Mouse (Mus musculus) stomach, embryonic 15.5 days (tissue): ENCODE results near the gene Shisa9. TPM values are rescaled to one million over a fixed set of nuclear protein-coding genes. Genes with fewer than 3 reads are reported as not detected.

ENCODE experiments used
- ATAC-seq: fragments of 200-750 bp; cut with Nextera tagmentation; 2 replicates; pipeline ENCODE4 v1.8.0; 2017; ENCODE audit warnings: low read depth, moderate number of reproducible peaks, moderate TSS enrichment; ENCODE audit not compliant: insufficient read depth, low FRiP score
- H3K27ac ChIP-seq: fragments of 300-500 bp; sonication (generic); 2 replicates; pipeline ENCODE4 v1.5.1; 2015; ENCODE audit warnings: mild to moderate bottlenecking, inconsistent platforms
- H3K27me3 ChIP-seq: fragments of 300-500 bp; sonication (generic); replicated peaks from 2 replicates; pipeline ENCODE4 v1.6.1; 2015; ENCODE audit warnings: inconsistent platforms
- H3K36me3 ChIP-seq: fragments of 300-500 bp; sonication (generic); 2 replicates; pipeline ENCODE4 v1.6.1; 2015; ENCODE audit warnings: inconsistent platforms
- H3K4me1 ChIP-seq: fragments of 300-500 bp; sonication (generic); 2 replicates; pipeline ENCODE4 v1.6.1; 2015; ENCODE audit warnings: inconsistent platforms
- H3K4me2 ChIP-seq: fragments of 300-500 bp; sonication (generic); 2 replicates; pipeline ENCODE4 v1.6.1; 2015; ENCODE audit warnings: mild to moderate bottlenecking, inconsistent platforms
- H3K4me3 ChIP-seq: fragments of 300-500 bp; sonication (generic); replicated peaks from 2 replicates; pipeline ENCODE4 v1.5.1; 2015; ENCODE audit warnings: inconsistent platforms
- H3K9ac ChIP-seq: fragments of 300-500 bp; sonication (generic); 2 replicates; pipeline ENCODE4 v1.6.1; 2015; ENCODE audit warnings: inconsistent platforms
- H3K9me3 ChIP-seq: fragments of 300-500 bp; sonication (generic); 2 replicates; pipeline ENCODE4 v1.6.1; 2016; ENCODE audit warnings: inconsistent platforms
- WGBS: fragments of 180-500 bp; shearing (Covaris S2); methylation state at CpG from one replicate; pipeline ENCODE4 v1.1.7; 2015; 5-methylcytosine and 5-hydroxymethylcytosine counted together
- polyA plus RNA-seq: library from polyadenylated mRNA; unstranded; fragments of >200 nt; fragmentation: Nextera tagmentation; extraction: Ambion mirVana; gene quantifications from 2 replicates; pipeline ENCODE4 v1.2.1, GENCODE M21; 2015

The Shisa9 gene
- polyA plus RNA-seq, 1 experiment from 2014 or later: 1.6 TPM

DNA sequence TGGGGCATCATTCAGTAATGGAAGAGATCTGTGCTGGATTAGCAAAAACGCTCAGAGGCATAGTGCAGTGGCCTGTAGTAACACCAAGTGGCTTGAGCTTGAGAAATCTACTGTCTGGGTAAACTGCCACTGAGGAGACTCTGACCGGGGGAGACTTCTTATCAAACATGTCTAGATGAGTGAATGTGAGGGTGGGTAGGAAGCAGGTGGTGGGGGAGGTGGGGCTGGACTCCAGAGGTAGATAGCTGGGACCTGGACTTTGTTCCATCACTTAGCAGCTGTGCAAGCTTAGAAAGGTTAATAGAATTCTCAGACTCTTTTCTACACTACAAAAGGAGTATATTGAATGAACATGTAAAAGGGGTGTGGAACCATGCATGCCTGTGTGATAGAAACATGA lies 21.3 kb downstream of the Shisa9 start:
- WGBS: 55% methylated on average over 2 of the region's 2 CpGs
- Histone ChIP-seq H3K4me2 (no peak overlapping the region), H3K9me3 (no peaks in the 10 kb centered on the region), H3K4me3 (no peak overlapping the region), H3K4me1 (no peaks in the 10 kb centered on the region), H3K27ac (no peak overlapping the region), H3K9ac (no peak overlapping the region), H3K36me3 (no peaks in the 10 kb centered on the region), H3K27me3 (no peaks in the 10 kb centered on the region)
- ATAC-seq: no peak

DNA sequence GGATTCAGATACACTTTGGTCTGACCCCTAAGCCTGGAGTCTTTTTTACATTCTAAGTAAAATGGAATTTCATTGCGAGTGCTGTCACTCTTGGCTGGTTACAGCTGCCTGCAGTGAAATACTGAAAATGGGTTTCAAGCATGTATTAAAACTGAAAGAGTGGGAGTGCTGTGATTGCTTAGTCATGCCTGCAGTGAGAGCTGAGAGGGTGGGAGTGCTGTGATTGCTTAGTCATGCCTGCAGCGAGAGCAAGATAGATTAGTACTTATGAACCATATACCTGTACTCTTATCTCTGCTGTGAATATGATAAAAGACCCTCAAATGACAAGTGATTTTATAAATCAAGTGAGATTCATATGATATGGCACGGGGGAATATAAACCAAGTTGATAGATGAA lies 26.2 kb downstream of the Shisa9 start:
- no peaks in the 10 kb centered on the region for H3K9me3 ChIP-seq
- no peaks in the 10 kb centered on the region for H3K27me3 ChIP-seq
- no peak for ATAC-seq
- H3K4me1 ChIP-seq: no peaks in the 10 kb centered on the region
- H3K27ac ChIP-seq: no peak overlapping the region
- no peaks in the 10 kb centered on the region for H3K36me3 ChIP-seq
- WGBS: 79% methylated on average over 3 of the region's 3 CpGs
- H3K9ac ChIP-seq: no peak overlapping the region
- H3K4me2 ChIP-seq: no peak overlapping the region
- no peak overlapping the region for H3K4me3 ChIP-seq

GRCm38 (mm10) chr16:12012747-12013146 lies 28.8 kb downstream of the Shisa9 start:
- ATAC-seq: no peak
- H3K4me2 ChIP-seq: no peak overlapping the region
- H3K4me1 ChIP-seq: no peaks in the 10 kb centered on the region
- H3K4me3 ChIP-seq: no peak overlapping the region
- no peak overlapping the region for H3K27ac ChIP-seq
- H3K36me3 ChIP-seq: no peaks in the 10 kb centered on the region
- WGBS: 65% methylated on average over 2 of the region's 2 CpGs
- no peaks in the 10 kb centered on the region for H3K27me3 ChIP-seq
- H3K9me3 ChIP-seq: no peaks in the 10 kb centered on the region
- H3K9ac ChIP-seq: no peak overlapping the region

DNA sequence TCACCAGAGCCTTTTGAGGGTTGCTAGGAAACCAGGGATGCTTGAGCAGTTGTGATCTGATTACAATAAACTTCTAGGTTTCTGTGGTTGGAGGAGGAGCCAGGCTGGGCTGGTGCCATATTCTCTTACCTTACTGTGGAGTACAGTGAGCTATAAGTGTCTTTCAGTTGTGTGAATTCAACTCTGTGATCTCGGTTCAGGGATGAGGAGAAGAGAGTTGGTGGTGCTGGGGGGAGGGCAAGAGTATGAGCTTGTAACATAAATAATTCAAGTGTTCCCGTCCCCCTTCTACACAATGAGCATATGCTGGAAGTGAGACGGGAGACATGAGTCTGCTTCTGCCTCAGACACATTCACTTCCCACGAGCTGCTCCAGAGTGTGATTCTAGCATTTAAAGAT lies 30.6 kb downstream of the Shisa9 start:
- no peaks in the 10 kb centered on the region for H3K9me3 ChIP-seq
- no peaks in the 10 kb centered on the region for H3K4me1 ChIP-seq
- 53% methylated on average over 4 of the region's 4 CpGs for WGBS
- H3K9ac ChIP-seq: no peak overlapping the region
- no peaks in the 10 kb centered on the region for H3K36me3 ChIP-seq
- H3K27ac ChIP-seq: no peak overlapping the region
- H3K4me3 ChIP-seq: no peak overlapping the region
- no peak overlapping the region for H3K4me2 ChIP-seq
- no peak for ATAC-seq
- H3K27me3 ChIP-seq: no peaks in the 10 kb centered on the region

GRCm38 (mm10) chr16:12017921-12018618 lies 34.2 kb downstream of the Shisa9 start:
- no peak overlapping the region for H3K27ac ChIP-seq
- H3K4me3 ChIP-seq: no peak overlapping the region
- H3K27me3 ChIP-seq: no peaks in the 10 kb centered on the region
- no peak overlapping the region for H3K9ac ChIP-seq
- WGBS: 71% methylated on average over 4 of the region's 4 CpGs
- H3K4me2 ChIP-seq: no peak overlapping the region
- no peaks in the 10 kb centered on the region for H3K36me3 ChIP-seq
- ATAC-seq: no peak
- H3K4me1 ChIP-seq: no peaks in the 10 kb centered on the region
- H3K9me3 ChIP-seq: no peaks in the 10 kb centered on the region

DNA sequence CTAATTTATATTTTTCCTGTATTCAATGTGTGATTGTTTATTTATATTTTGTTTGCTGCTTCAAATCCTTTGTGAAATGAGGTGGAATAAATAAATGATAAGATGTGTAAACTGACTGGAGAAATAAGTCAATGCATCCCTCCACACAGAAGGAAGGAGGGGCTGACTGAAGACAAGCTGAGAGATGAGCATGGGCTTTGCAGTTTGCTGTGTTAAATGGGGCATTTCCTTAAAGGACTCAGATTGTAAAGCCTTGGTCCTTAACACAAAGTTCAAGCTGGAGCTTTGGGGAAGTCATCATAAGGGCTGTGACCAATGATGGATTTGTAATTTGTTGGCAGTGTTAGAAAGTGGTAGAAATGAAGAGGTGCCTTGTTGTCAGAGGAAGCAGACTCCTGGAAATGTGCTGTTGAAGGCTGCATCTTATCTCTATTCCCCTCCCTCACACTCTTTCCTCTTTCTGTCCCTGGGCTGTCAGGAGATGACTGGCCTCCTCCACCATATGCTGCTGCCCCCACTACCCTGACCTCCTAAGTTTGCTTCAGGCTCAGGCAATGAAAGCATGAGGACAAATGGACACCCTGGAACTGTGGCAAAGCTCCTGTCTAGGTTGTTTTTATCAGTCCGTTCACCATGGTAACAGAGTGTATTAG lies 36.3 kb downstream of the Shisa9 start:
- H3K36me3 ChIP-seq: no peaks in the 10 kb centered on the region
- no peaks in the 10 kb centered on the region for H3K9me3 ChIP-seq
- H3K4me1 ChIP-seq: no peaks in the 10 kb centered on the region
- no peak overlapping the region for H3K27ac ChIP-seq
- no peak overlapping the region for H3K4me2 ChIP-seq
- H3K27me3 ChIP-seq: no peaks in the 10 kb centered on the region
- H3K9ac ChIP-seq: no peak overlapping the region
- 72% methylated on average over 1 of the region's 1 CpGs for WGBS
- no peak overlapping the region for H3K4me3 ChIP-seq
- no peak for ATAC-seq

DNA sequence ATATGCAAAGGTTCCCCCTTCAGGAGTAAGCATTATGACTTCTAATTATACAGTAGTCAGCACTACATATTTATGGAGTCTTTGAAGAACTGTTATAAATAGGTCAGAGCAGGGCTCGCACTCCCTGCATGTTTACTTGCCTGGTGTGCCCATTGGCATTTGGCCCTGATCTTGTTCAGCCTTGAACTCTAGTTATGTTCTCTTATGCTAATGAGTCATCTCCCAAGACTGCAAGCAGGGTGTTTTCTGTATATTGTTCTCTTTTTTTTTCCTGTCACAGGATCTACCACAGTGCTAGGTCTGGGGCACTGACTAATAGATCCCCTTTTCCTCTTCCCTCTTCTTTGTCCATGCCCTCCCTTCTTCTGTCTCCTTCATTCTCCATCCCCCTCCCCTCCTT lies 48.5 kb downstream of the Shisa9 start:
- H3K27me3 ChIP-seq: no peaks in the 10 kb centered on the region
- no peaks in the 10 kb centered on the region for H3K36me3 ChIP-seq
- no peaks in the 10 kb centered on the region for H3K9me3 ChIP-seq
- H3K4me1 ChIP-seq: no peaks in the 10 kb centered on the region
- H3K4me2 ChIP-seq: no peak overlapping the region
- WGBS: 76% methylated on average over 1 of the region's 1 CpGs
- no peak overlapping the region for H3K4me3 ChIP-seq
- no peak for ATAC-seq
- no peak overlapping the region for H3K27ac ChIP-seq
- no peak overlapping the region for H3K9ac ChIP-seq

GRCm38 (mm10) chr16:12034868-12035267 lies 51.0 kb downstream of the Shisa9 start:
- Histone ChIP-seq H3K4me1 (no peaks in the 10 kb centered on the region), H3K9ac (no peak overlapping the region), H3K4me2 (no peak overlapping the region), H3K27me3 (no peaks in the 10 kb centered on the region), H3K4me3 (no peak overlapping the region), H3K36me3 (no peaks in the 10 kb centered on the region), H3K9me3 (no peaks in the 10 kb centered on the region), H3K27ac (no peak overlapping the region)
- no peak for ATAC-seq
- WGBS: 81% methylated on average over 2 of the region's 2 CpGs

- WGBS: 63% methylated on average over 3 of the region's 3 CpGs
- Histone ChIP-seq H3K4me3 (no peak overlapping the region), H3K9ac (no peak overlapping the region), H3K27me3 (no peaks in the 10 kb centered on the region), H3K4me1 (no peaks in the 10 kb centered on the region), H3K9me3 (no peaks in the 10 kb centered on the region), H3K36me3 (no peaks in the 10 kb centered on the region), H3K27ac (no peak overlapping the region), H3K4me2 (no peak overlapping the region)
- no peak for ATAC-seq
Measured at GRCm38 (mm10) chr16:12035626-12036025, 51.7 kb downstream of the Shisa9 start.

DNA sequence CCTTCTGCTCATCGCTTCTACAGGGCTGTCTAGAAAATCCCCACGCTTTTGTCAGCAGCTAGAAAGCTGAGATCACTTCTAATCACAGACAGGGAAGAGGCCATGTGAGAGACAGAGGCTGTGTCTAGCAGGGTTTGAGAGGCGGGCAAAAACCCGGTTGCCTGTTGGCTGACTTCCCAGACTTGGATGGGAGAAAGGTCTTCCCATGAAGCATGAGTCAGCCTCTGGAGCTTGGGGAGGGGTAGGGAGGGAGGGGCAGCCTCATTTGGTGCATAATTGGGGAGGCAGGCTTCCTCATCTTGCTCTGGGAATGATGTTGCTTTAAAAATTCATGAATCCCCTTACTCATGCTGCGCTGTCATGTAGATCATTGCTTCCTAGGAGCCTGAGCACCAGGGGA lies 57.0 kb downstream of the Shisa9 start:
- Histone ChIP-seq H3K36me3 (no peaks in the 10 kb centered on the region), H3K4me3 (no peak overlapping the region), H3K9ac (no peak overlapping the region), H3K9me3 (no peaks in the 10 kb centered on the region), H3K4me2 (no peak overlapping the region), H3K27ac (no peak overlapping the region), H3K4me1 (no peaks in the 10 kb centered on the region), H3K27me3 (no peaks in the 10 kb centered on the region)
- ATAC-seq: peak; percentile 60; the same call in 1 of the 2 replicates
- WGBS: 40% methylated on average over 5 of the region's 5 CpGs

GRCm38 (mm10) chr16:12052051-12052450 lies 68.1 kb downstream of the Shisa9 start:
- no peak overlapping the region for H3K4me3 ChIP-seq
- peak; percentile 43; the same call in 1 of the 2 replicates for ATAC-seq
- H3K4me2 ChIP-seq: no peak overlapping the region
- no peaks in the 10 kb centered on the region for H3K4me1 ChIP-seq
- H3K27me3 ChIP-seq: no peaks in the 10 kb centered on the region
- no peaks in the 10 kb centered on the region for H3K9me3 ChIP-seq
- WGBS: 72% methylated on average over 1 of the region's 1 CpGs
- H3K27ac ChIP-seq: no peak overlapping the region
- no peaks in the 10 kb centered on the region for H3K36me3 ChIP-seq
- no peak overlapping the region for H3K9ac ChIP-seq

DNA sequence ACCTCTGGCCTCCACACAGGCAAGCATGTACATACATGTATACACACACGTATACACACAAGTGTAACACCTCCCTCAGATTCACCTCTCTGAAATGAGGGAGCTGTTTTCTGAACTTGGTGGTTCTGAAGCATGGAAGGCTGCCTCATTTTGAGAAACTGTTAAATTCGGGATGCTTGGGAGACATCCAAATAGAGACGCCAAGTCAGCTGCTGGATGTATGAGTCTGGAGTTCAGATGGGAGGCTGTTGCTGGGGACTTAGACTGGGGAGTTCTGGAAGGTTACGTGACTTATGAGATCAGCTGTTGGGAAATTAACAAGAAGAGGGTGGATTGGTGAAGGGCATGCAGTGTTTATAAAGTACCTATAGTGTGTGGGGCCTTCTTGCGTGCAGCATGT lies 88.7 kb downstream of the Shisa9 start:
- no peak overlapping the region for H3K4me2 ChIP-seq
- 57% methylated on average over 5 of the region's 5 CpGs for WGBS
- no peaks in the 10 kb centered on the region for H3K36me3 ChIP-seq
- H3K9ac ChIP-seq: no peak overlapping the region
- H3K4me3 ChIP-seq: no peak overlapping the region
- no peaks in the 10 kb centered on the region for H3K27me3 ChIP-seq
- H3K27ac ChIP-seq: no peak overlapping the region
- ATAC-seq: no peak
- no peaks in the 10 kb centered on the region for H3K9me3 ChIP-seq
- peaks cover 9% of the 10 kb centered on the region; the same call in 1 of the 2 replicates for H3K4me1 ChIP-seq
